Mouse (Mus musculus): Measurements from ENCODE around the gene Gm20388.

DNA sequence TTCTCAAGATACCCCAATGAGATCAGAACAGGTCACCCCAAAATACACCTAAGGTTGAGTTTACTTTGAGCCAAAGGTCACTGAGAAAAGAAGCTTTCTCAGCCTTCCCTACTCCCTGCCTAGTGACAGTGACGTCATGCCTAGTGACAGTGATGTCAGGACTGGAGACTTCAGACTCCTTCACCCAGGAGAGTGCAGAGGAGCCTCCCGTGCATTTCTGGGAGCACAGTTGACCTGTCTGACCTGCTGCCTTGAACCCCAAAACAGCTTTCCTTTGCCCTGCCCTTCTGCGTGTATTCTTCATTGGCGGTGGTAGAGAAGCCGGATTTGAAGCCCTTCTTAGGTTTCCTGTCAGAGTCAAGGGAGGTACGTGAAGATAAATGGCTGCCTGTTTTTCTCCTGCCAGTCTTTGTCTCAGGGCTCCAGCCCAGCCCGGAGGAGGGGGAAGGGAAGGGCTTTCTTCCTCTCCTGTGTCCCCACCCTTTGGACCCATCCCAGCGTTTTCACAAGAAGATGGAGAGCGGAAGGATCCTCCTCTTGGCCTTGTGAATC lies 194.2 kb downstream of the Gm20388 start:
- no peak for TF ChIP-seq CTCF (IDR thresholded peaks at IDR 0.05; ENCODE audit: low read depth, low read length)
- TF ChIP-seq TAL1 (conservative IDR thresholded peaks at IDR 0.05; ENCODE audit: low read depth, low read length), result no peak
- TF ChIP-seq GATA1 (IDR thresholded peaks at IDR 0.05; ENCODE audit: borderline replicate concordance, low read length), result no peak

Data from G1E (cell line).